Mouse (Mus musculus) embryonic facial prominence, embryonic 15.5 days (tissue): ENCODE measurements around the gene Cdkal1. TPM values are rescaled to one million over a fixed set of nuclear protein-coding genes. Genes with fewer than 3 reads are reported as not detected.

Experiments
- ATAC-seq: fragments of 200-750 bp; cut with Nextera tagmentation; 2 replicates; pipeline ENCODE4 v1.8.0; 2017; ENCODE audit warnings: low read depth, moderate TSS enrichment; ENCODE audit not compliant: insufficient number of reproducible peaks, low FRiP score, low TSS enrichment
- H3K27ac ChIP-seq: fragments of 300-500 bp; sonication (generic); replicated peaks from 2 replicates; pipeline ENCODE4 v1.5.1; 2015; ENCODE audit warnings: mild to moderate bottlenecking, inconsistent platforms
- H3K27me3 ChIP-seq: fragments of 300-500 bp; sonication (generic); 2 replicates; pipeline ENCODE4 v1.6.1; 2015; ENCODE audit warnings: inconsistent platforms
- H3K36me3 ChIP-seq: fragments of 300-500 bp; sonication (generic); 2 replicates; pipeline ENCODE4 v1.6.1; 2015; ENCODE audit warnings: mild to moderate bottlenecking, inconsistent platforms
- H3K4me1 ChIP-seq: fragments of 300-500 bp; sonication (generic); 2 replicates; pipeline ENCODE4 v1.6.1; 2015; ENCODE audit warnings: inconsistent platforms
- H3K4me2 ChIP-seq: fragments of 300-500 bp; sonication (generic); replicated peaks from 2 replicates; pipeline ENCODE4 v1.6.1; 2015; ENCODE audit warnings: mild to moderate bottlenecking, inconsistent platforms
- H3K4me3 ChIP-seq: fragments of 300-500 bp; sonication (generic); replicated peaks from 2 replicates; pipeline ENCODE4 v1.5.1; 2015; ENCODE audit warnings: mild to moderate bottlenecking, inconsistent platforms
- H3K9ac ChIP-seq: fragments of 300-500 bp; sonication (generic); 2 replicates; pipeline ENCODE4 v1.6.1; 2015; ENCODE audit warnings: inconsistent platforms
- H3K9me3 ChIP-seq: fragments of 300-500 bp; sonication (generic); replicated peaks from 2 replicates; pipeline ENCODE4 v1.6.1; 2016; ENCODE audit warnings: inconsistent platforms
- WGBS: fragments of 180-500 bp; shearing (Covaris S2); methylation state at CpG from one replicate; pipeline ENCODE4 v1.1.7; 2015; 5-methylcytosine and 5-hydroxymethylcytosine counted together
- polyA plus RNA-seq: library from polyadenylated mRNA; unstranded; fragments of >200 nt; fragmentation: Nextera tagmentation; extraction: Ambion mirVana; gene quantifications from 2 replicates; pipeline ENCODE4 v1.2.1, GENCODE M21; 2015

Gene Cdkal1
- polyA plus RNA-seq, 1 experiment from 2014 or later = 31.2 TPM

DNA sequence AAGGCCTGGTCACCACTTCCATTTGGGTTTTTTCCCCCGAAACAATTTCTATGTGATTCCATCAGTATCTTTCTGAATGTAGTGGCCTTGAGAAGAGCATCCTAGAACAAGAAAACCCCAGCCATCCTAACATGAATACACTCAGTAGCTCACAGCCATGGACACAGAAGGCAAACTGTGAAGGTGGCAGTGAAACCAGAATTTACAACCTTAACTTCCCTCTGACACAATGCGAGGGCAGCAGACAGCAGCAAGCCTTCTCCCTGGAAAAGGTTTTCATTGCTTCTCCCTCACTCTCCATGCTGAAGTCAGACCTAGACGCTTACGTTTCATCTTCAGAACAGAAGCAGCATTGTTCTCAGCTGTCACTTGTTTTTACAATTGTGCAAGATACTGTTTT is 87.9 kb downstream of the Cdkal1 start:
- Histone ChIP-seq H3K9ac (no peak overlapping the region), H3K36me3 (no peaks in the 10 kb centered on the region), H3K4me3 (no peak overlapping the region), H3K4me1 (peaks cover 10% of the 10 kb centered on the region), H3K9me3 (no peaks in the 10 kb centered on the region), H3K27ac (no peak overlapping the region), H3K27me3 (no peaks in the 10 kb centered on the region), H3K4me2 (no peak overlapping the region)
- no peak for ATAC-seq
- WGBS = 66% methylated on average over 4 of the region's 4 CpGs

DNA sequence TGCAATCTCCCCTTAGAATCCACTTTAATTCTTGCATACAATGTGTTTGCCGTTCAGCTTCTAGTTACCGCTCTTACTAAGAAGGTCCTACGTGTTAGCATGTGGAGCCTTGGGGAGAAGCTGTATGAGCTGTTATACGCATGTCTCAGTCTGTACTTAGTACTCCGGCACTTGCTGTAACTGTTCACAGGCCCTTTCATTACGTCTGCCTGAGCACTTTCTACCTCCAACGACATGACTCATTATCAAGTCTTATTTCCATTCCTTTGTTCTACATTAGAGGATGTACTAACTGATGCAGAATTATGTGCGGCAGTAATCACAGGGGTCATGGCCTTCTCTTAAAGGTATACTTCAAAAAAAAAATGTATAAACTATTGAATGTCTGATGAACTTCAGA is 89.1 kb downstream of the Cdkal1 start:
- H3K9ac ChIP-seq = no peak overlapping the region
- no peak overlapping the region for H3K4me3 ChIP-seq
- H3K36me3 ChIP-seq = no peaks in the 10 kb centered on the region
- no peaks in the 10 kb centered on the region for H3K27me3 ChIP-seq
- no peak for ATAC-seq
- H3K4me1 ChIP-seq = peaks cover 10% of the 10 kb centered on the region
- H3K4me2 ChIP-seq = no peak overlapping the region
- 65% methylated on average over 8 of the region's 8 CpGs for WGBS
- H3K27ac ChIP-seq = no peak overlapping the region
- no peaks in the 10 kb centered on the region for H3K9me3 ChIP-seq

DNA sequence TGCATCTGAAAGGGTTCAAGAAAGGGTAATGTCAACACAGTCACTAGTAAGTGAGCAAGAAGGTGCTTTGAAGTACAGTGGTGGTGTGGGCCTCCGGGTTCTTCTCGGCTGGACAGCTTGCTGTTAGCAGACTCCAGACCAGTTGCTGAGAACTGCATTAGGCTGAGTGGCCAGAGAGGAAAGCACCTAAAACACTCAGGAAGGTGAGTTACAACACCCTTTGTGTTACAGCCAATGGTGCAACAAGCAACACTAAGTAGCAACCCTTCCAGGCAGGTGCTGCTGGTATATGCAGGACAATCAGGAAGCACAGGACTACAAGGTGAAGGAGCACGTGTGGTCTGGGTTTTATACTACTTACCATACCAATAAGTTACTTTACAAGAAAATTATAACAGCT is 90.2 kb downstream of the Cdkal1 start:
- Histone ChIP-seq H3K9ac (no peak overlapping the region), H3K4me1 (peaks cover 17% of the 10 kb centered on the region), H3K9me3 (no peaks in the 10 kb centered on the region), H3K27ac (no peak overlapping the region), H3K36me3 (no peaks in the 10 kb centered on the region), H3K4me3 (no peak overlapping the region), H3K4me2 (no peak overlapping the region), H3K27me3 (no peaks in the 10 kb centered on the region)
- no peak for ATAC-seq
- 71% methylated on average over 3 of the region's 3 CpGs for WGBS

DNA sequence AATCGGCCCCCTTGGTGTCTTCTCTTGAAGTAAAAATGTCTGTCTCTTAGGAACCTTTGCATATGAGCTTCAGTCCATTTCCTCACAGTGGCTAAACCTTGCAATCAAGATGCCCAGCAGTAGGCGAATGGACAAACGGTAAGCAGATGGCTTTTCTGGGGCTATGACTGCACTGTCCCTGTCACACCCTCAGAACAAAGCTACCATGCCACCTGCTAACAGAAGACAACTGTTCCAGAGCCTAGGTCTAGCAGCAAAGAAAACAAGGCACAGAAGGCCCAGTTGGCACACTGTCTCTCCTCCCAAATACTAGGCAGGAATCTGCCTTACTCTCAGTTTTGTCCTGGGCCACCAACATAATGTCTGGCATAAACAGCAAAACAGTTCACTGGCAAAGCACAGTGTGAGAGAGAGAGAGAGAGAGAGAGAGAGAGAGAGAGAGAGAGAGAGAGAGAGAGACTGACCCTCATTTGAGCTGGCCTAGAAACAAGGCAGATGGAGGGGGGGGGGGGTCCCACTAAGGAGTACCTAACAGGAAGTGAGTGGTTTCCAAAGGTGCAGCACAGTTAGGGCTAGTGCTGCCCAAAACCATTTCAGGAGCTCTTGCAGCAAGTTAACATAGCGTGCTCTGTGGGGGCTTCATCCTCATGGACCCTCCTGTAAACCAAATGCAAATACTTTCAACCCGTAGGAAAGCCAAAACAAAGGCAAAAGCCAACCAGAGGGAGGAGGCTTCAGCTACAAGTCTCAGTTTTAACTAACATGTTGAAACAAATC is 95.6 kb downstream of the Cdkal1 start:
- H3K9me3 ChIP-seq = no peaks in the 10 kb centered on the region
- 59% methylated on average over 5 of the region's 5 CpGs for WGBS
- no peaks in the 10 kb centered on the region for H3K36me3 ChIP-seq
- peak overlapping the region; percentile 72 for H3K27ac ChIP-seq
- H3K4me2 ChIP-seq = no peak overlapping the region
- no peak overlapping the region for H3K4me3 ChIP-seq
- no peak overlapping the region for H3K9ac ChIP-seq
- no peaks in the 10 kb centered on the region for H3K27me3 ChIP-seq
- ATAC-seq = no peak
- peaks cover 17% of the 10 kb centered on the region for H3K4me1 ChIP-seq

DNA sequence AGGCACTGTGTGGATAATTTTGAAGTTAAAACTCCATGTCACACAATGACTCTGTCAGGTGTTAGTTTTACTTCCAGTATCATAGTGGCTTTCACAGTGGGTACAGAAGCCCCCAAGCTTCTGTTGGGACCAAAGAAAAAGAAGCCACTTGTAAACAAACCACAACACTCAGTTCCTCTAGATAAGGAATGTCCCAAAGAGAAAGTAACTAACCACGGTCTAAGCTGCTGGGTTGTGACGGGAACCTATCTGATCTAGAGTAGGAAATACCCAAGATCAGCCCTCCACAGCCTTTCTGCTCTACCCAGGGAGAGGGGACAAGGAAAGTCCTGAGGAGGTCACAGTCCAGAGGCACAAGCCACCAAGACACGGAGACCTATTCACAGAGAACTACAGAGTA is 99.4 kb downstream of the Cdkal1 start:
- Histone ChIP-seq H3K36me3 (no peaks in the 10 kb centered on the region), H3K4me3 (no peak overlapping the region), H3K4me2 (no peak overlapping the region), H3K9me3 (no peaks in the 10 kb centered on the region), H3K27me3 (no peaks in the 10 kb centered on the region), H3K27ac (no peak overlapping the region), H3K4me1 (peaks cover 15% of the 10 kb centered on the region), H3K9ac (no peak overlapping the region)
- WGBS = 82% methylated on average over 3 of the region's 3 CpGs
- ATAC-seq = no peak

DNA sequence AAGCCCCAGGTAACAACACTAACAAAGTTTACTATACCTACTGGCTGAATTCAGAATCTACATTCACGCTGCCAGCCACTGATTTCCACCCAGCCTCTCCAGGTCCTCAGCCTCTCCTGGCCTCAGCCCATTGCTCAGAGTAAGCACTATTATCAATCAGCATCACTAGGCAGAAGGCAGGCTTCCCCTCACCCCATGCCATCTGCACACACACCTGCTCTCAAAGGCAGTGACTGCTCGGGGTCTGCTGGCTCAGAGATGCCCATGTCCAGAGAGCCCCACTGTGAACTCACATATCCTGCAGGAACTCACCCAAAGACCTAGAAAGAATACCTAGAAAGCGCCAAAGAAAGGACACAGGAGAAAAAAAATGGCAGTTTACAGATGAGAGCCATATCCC is 102.2 kb downstream of the Cdkal1 start:
- ATAC-seq = no peak
- Histone ChIP-seq H3K4me1 (no peaks in the 10 kb centered on the region), H3K9ac (no peak overlapping the region), H3K4me3 (no peak overlapping the region), H3K4me2 (no peak overlapping the region), H3K27me3 (no peaks in the 10 kb centered on the region), H3K9me3 (no peaks in the 10 kb centered on the region), H3K36me3 (no peaks in the 10 kb centered on the region), H3K27ac (no peak overlapping the region)
- WGBS = 89% methylated on average over 3 of the region's 3 CpGs

DNA sequence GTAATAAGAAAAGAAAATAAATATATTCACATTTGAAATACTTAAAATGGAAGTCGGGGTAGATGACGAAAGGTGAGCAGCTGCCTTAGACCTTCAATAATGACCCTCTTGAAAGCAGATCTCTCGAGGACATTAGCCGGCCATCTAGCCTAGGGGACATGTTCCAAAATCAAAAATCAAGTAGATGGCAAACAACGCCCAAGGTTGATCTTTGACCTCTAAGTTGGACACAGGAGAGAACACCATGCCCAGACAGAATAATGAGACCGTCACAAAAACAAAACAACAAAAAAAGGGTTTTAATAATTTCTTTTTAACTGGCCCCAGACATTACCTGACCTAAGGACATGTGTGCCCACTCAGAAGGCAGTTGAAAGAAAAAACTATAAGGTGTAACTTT is 103.4 kb downstream of the Cdkal1 start:
- H3K4me3 ChIP-seq = no peak overlapping the region
- 67% methylated on average over 6 of the region's 6 CpGs for WGBS
- no peak overlapping the region for H3K4me2 ChIP-seq
- H3K27me3 ChIP-seq = no peaks in the 10 kb centered on the region
- no peak overlapping the region for H3K27ac ChIP-seq
- ATAC-seq = no peak
- no peaks in the 10 kb centered on the region for H3K36me3 ChIP-seq
- 0 out of 2 replicates have a peak, but pooled peaks cover 2% of the 10 kb centered on the region for H3K4me1 ChIP-seq
- no peak overlapping the region for H3K9ac ChIP-seq
- H3K9me3 ChIP-seq = no peaks in the 10 kb centered on the region

DNA sequence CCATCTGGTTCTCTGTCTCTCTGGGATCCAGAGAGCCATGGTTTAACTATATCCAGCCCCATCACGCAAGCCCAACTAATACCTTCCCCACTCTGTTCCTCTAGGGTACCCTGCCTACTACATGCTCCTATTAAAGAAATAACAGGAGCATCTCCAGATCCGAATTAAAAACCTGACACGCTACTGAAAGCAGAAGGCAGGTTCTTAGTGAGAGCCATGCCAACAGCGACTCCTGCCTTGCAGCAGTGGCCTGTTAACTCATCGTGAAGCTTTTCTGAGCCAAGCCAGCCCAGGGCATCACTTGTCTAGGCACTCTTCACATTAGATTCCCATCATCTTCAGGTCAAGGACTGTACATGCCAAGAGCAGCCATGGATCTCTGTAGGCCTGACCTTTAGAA is 104.3 kb downstream of the Cdkal1 start:
- H3K9me3 ChIP-seq = no peaks in the 10 kb centered on the region
- H3K4me1 ChIP-seq = peaks cover 9% of the 10 kb centered on the region
- H3K27ac ChIP-seq = no peak overlapping the region
- no peak overlapping the region for H3K4me3 ChIP-seq
- no peak overlapping the region for H3K9ac ChIP-seq
- no peaks in the 10 kb centered on the region for H3K27me3 ChIP-seq
- no peak overlapping the region for H3K4me2 ChIP-seq
- no peaks in the 10 kb centered on the region for H3K36me3 ChIP-seq
- ATAC-seq = no peak
- WGBS = 82% methylated on average over 5 of the region's 5 CpGs

DNA sequence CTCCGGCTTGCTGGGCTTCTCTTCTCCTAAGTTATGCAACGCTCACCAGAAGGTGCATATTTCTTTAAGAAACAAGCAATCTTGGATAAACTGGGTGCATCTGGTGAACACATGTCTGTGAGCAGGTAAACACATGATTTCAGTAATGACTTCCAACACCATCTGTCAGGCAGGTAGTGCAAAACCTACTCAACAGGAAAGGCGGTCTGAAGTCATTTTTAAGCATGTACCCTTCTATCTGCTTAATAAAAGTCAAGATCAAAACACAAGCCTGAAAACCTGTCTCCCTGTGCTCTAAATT is 108.2 kb downstream of the Cdkal1 start:
- 49% methylated on average over 3 of the region's 3 CpGs for WGBS
- Histone ChIP-seq H3K27me3 (no peaks in the 10 kb centered on the region), H3K4me1 (peaks cover 16% of the 10 kb centered on the region), H3K9me3 (no peaks in the 10 kb centered on the region), H3K9ac (no peak overlapping the region), H3K4me3 (no peak overlapping the region), H3K4me2 (no peak overlapping the region), H3K36me3 (no peaks in the 10 kb centered on the region), H3K27ac (peak overlapping the region; percentile 63; the same call in 1 of the 2 replicates)
- ATAC-seq = no peak

DNA sequence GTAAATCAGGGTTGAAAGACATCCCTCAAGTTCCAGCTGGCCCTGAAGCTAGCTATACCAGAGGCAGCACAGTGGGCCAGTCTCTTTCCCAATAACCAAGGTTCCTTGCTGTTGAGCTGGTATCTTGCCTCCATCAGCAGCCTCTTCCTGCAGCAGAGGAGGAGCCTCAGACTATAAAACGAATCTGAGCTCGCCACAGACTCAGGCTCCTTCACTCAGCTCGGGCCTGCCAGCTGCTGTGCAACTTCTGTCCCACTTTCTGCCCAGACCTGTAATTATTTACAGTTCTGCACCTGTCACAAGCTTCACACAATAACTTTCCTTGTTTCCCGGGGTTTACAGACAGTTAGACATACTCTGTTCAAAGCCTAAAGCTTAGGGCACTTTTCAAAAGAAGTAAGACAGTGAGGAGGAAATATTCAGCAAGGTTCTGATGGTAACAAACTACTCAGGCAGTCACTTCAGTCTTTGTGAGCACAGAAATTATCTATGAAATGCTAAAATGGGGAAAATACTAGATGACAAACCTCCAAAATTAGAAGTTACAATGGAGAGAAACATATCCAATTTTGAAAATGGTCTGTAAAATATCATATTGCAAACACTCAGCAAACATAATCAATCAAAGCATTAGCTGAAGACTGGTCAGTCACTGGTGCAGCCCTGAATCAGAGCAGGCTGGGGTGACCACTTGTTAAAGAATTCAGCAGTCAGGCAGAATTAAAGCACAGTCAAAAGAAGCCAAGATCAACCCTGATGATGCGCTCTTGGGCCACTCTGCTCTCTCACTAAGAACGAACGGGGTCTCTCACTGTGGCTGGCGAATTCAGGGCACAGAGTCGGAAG is 108.8 kb downstream of the Cdkal1 start:
- Histone ChIP-seq H3K27ac (peak overlapping the region; percentile 63), H3K4me3 (no peak overlapping the region), H3K36me3 (no peaks in the 10 kb centered on the region), H3K9me3 (no peaks in the 10 kb centered on the region), H3K9ac (no peak overlapping the region), H3K27me3 (no peaks in the 10 kb centered on the region), H3K4me1 (peaks cover 16% of the 10 kb centered on the region), H3K4me2 (no peak overlapping the region)
- 51% methylated on average over 9 of the region's 9 CpGs for WGBS
- ATAC-seq = peak; percentile 34

DNA sequence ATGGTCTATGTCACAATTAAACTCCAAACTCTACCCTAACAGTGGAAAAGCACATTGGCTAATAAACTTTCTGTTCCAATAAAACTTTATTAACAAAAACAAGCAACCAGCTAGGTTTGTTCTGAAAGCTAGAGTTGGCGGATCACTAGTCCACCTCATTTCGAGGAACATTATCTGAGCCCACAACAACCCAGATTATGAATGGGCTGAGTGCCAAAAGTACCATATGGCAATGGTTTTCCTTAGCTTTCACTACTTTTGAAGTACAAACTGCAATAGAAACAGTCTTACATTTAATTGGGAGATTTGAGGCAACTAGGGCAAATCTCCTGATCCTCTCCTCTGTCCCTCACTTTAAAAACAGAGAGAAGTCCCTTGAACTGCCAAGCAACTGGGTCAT is 110.4 kb downstream of the Cdkal1 start:
- ATAC-seq = no peak

More for the DNA sequence above, 110.4 kb downstream of the Cdkal1 start:
- Histone ChIP-seq H3K4me2 (no peak overlapping the region), H3K27me3 (no peaks in the 10 kb centered on the region), H3K4me1 (peaks cover 16% of the 10 kb centered on the region), H3K36me3 (no peaks in the 10 kb centered on the region), H3K4me3 (no peak overlapping the region), H3K9ac (no peak overlapping the region), H3K9me3 (no peaks in the 10 kb centered on the region), H3K27ac (no peak overlapping the region)
- 33% methylated on average over 2 of the region's 2 CpGs for WGBS
